Mouse (Mus musculus): ENCODE measurements around the gene Pon3.

The Pon3 gene

DNA sequence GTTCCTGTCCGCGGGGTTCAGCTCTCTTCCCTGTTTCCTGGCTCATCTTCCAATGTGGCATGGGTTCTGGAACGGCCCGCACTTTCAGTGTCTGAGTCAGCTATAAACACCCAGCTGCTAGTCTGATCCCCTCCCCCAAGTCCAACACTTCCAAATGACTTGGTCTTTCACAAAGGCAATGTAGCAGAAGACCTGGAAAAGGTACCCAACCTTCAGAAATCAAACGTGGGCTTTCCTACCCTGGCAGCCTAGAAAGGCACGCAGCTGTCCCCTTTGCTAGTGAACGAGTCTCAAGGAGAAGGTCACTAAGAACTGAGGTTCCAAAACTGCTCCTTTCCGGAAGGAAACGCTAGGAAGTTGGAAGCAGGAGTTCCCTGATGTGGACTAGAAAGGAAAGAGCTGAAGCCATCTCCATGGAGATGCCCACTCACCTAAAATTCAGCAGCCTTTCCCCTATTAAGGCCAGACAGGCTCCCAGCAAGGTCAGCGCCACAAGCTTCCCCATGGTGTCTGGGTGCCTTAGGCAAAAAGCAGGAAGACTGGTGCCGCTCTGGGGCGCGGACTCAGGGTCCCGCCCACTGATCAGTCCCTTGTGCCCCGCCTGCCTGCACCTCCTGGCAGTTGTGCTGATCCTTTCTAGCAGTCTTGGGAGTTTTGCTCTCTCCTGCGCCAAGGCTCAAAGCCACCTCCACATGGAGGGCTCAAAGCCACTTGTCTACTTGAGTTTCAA is at the start of gene Pon3:
Gene Pon3, minus strand, starts transcription at position 565 of the 730 bp plus-strand sequence.
- DNase-seq = peak; percentile 9

DNA sequence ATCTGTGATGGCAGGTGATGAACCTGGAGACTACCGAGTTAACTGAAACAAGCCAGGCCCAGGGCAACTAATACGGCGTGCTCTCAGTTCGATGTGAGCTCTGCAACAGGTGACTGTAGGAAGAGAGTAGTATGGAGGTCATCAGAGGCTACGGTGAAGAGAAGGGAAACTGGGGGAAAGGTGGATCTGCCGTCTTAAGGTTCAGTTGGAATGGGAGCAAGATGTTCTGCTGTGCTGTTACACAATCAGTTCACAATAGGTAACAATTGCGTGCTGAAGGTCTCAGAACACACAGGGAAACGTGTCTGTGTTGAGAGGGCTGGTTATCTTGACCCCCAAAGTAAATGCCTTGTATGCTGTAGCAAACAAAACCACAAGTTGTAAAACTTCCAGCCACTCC is 48.9 kb upstream of the Pon3 start:
- no peak for DNase-seq

DNA sequence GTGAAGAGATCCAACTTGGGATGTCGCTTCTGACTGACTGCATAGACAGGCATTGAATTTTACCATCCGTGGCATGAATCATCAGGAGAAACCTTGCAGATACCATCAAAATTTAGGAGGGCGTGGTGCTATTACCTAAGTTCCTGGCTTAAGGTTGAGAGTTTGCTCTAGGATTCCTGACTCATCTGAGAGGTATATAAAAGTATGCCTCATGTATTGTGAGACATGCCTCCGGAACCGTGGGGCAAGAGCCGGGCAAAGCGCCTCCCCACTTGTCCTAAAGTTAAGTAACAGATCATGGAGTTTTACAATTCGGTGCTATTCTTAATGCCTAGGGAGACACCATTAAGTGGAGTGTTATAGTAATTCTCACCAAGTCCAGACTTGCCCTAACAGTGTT is 44.5 kb upstream of the Pon3 start:
- DNase-seq = no peak

DNA sequence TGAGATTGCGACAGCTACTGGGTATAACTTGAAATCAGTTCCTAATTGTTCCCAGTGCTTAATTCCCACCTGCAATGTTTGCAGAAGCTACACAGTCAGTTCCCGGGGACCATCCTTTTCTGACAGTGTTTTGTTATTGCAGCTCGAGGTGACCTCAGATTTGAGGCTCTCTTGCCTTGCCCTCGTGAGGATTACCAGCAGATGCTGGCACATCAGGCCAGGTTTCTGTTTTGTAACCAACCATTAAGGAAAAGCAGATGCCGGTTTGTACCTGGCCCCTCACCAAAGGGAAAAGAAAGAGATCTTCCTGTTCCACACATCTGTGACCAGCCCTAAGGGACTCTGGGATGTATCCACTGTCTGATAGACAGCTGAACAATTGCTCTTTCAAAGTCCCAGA is 43.5 kb upstream of the Pon3 start:
- no peak for DNase-seq

DNA sequence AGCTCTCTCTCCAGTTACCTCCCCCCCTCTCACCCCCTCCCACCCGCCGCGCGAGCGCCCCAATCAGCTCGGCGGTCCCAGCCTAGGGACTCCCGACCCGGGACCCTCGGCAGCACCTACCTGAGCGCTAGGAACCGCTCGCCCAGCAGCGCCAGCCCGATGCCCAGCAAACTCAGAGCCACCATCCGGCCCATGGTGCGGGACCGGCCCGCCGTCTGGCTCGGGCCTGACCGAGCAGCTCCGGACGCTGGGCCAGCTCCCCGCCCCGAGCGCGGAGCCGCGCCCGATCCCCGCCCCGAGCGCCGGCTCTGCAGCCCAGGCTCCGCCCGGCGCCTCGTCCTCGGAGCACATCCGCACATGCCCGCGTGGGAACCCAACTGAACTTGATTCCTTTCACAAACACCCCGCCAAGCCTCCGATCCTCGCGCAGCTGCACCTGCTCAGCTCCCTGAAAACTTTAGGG is 42.0 kb upstream of the Pon3 start, which contains the start of gene Pon2:
Gene Pon2, minus strand, starts transcription at position 364 of the 463 bp plus-strand sequence.
- DNase-seq = peak; percentile 42

DNA sequence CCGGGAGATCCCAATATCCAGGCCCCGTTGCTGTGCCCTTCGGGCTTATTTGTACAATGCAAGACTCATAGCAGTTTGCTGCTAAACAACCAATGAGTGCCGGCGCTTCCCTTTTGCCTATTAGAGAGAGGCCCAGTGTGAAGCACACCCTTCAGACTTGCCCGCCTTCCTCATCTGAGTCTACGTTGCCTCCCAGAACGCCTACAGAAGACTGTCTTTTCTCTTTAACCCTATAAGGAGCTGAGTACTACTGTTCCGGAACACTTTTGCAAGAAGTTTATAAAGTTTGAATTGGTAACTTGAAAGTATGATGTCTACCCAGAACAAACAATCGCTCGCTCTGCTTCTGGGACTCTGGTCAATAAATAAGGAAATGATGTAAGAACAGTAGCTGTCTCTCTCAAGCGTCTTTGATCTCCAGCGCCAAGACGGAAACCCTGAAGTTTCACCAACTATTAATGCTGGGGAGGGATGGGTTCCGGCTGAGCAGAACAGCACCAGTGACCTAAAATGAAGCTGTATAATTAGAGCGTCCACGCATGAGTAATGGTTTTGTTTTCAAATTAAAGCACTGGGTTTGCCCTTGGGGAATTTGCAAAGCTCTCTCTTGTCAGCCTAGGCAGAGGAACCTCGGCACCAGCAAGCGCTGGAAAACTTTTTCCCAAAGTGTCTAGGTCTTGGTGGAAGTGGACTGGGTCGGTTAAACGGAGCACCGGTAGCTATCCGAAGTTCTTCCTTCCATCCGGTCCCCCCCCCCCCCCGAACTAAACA is 41.4 kb upstream of the Pon3 start:
- DNase-seq = peak; percentile 12

DNA sequence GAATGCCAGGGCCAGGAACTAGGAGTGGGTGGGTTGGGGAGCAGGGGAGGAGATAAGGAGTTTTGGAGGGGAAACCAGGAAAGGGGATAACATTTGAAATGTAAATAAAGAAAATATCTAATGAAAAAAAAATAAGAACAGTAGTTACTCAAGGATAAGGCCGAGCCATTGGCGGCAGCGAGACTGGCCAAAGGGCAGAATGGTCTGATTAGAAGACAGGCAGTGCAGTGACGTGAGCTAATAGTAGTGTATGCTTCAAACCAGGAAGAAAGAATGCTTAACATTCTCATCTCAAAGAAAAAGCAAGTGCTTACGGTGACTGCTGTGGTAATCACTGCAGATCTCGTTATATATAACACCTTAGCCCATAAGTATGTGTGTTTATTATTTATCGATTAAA is 40.0 kb upstream of the Pon3 start:
- DNase-seq = no peak

DNA sequence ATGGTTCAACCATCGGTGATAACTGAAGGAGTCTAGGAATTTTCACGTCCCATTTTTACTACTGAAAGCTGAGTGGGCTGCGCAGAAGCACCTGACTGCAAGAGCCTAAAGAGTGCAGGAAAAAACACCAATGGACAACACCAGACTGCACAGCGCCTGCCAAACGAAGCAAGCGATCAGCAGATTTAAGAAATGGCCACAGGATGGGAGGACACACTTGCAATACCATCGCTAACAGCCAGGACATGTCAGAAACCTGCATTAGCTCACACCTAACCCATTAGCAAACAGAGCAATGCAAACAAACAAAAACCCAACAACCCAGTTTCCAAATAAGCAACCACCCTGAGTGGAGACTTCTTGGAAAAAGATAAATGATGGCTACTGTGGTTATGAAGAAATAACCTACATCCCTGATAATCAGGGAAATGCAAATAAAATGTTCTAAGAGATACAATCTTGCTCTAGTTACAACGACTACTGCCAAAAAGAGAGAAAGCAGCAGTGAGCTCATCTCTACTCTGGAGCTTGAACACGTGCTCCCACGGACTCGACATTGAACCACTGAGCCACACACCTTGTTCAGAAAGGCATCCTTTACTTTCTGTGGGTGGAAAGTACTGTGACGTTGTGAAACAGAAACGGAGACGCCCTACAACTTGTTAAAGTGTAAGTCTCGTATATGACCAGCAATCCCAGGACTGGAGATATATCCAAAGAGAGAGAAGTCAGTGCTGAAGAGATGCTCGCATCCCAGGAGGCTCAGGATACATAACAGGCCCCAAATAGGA is 38.8 kb upstream of the Pon3 start:
- DNase-seq = no peak

DNA sequence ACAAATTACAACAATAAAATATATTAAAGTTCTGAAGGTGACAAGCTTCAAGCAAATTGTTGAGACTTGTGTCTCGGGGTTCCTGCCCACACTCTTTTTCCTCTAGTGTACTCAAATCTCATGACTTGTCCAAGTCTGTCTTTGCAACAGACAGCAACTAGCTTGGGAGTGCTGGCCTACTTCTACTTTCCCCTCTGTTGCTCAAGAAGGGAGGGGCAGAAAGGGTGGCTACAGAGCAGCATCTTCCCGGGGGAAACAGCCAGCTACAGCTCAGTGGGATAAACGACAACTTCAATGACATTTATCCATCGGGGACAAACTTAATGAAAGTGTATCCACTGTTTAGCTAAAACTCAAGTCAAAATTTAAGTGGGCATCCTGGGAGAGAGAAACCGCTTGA is 36.8 kb upstream of the Pon3 start:
- no peak for DNase-seq

DNA sequence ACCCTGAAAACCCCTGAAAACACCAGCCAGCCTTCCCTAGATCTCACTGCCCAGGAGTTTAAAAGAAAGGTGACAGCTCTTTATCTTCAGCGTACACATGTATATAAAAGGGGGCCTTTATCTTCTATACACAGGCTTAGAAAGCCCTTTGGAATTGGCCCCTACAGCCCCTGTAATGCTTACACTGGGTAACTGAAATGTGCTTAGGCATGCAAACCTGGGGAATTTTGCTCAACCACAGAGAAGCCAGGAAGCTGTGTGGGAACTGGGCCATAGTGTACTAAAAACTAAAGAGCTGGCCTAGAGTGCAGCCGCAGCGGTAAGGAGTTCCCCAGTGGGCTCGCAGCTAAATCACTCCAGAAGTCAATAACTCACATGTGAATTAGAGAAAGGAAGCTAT is 35.4 kb upstream of the Pon3 start:
- DNase-seq = no peak

DNA sequence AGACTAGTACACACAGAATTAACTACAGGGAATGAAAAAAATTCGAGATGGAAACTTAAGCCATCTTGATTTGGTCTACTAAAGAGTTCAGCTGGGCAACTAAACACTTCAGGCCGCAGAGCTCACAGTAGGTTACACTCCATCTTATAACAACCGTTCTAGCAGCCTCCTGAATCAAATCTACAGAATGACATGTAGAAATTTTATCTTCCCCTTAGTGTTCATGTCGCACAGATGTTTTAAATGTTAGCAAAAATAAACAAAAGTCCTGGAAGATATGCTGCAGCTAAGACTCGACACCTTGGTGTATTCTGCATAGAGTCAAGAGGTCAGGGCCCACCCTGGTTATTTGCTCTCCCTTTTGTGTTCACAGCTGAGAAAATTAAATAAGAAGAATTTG is 31.8 kb upstream of the Pon3 start:
- no peak for DNase-seq

DNA sequence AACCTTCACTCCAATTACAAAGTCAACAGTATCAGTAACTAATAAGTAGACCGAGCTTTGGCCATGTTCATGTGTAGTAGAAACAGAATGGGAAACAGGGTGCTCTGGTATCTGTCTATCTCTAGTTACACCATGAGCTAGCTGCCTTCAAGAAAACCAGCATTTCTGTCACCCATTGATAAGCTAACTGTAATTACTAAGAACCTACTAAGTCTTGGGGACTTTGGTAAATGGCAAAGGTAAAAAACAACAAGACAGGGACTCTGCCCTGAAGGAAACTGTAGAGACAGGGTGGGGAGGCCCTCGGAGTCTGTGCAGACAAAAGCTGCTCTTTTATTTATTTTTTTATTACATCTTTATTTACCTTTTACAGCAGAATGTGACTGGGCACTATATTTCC is 31.3 kb upstream of the Pon3 start:
- DNase-seq = no peak

DNA sequence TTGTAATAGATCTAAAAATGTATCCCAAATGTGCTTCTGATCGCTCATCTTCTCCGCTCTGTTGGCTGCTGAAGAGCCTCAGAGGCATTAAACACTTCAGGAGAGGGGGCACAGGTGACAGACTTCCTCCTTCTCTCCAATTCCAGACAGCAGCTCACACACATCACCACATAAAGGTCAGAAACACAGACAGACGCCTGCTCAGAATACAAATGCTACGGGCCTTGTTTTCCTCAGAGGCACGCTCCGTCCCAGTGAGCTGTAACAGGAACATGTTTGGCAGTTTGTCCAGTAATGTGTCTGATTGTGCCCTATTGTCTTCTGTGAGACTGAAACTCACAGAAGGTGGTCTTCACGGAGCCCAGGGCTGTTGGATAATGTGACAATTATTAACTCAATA is 26.3 kb upstream of the Pon3 start:
- DNase-seq = no peak

DNA sequence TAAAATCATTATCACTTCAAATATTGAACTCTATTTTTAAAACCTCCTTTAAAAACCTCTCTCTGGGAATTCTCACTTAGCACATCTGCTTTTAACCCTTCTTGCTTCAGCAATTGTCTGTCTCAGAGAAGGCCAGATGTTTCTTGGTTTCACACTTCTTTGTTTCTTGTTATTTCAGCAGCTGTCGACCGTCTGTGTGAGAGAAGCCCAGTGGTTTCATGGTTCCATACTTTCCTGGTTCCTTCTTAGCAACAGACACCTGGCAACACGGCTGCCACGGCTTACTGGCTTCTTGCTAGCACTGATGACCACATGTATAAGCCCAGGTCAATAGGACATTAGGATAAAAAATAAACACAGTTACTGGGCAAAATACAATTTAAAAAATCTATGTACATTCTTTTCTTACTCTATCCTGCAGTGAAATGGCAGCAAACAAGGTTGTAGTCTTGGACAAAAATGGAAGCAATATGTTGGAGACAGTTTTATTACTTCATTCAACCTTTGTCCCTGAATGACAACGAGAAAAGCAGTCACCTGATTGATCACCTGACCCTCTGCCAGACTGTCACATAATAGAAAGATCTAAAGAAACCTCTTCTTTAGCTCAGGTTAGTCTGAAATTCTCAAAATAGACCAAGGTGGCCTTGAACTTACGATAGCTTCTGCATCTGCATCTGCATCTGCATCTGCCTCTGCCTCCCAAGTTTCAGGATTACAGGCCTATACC is 24.7 kb upstream of the Pon3 start:
- DNase-seq = no peak

DNA sequence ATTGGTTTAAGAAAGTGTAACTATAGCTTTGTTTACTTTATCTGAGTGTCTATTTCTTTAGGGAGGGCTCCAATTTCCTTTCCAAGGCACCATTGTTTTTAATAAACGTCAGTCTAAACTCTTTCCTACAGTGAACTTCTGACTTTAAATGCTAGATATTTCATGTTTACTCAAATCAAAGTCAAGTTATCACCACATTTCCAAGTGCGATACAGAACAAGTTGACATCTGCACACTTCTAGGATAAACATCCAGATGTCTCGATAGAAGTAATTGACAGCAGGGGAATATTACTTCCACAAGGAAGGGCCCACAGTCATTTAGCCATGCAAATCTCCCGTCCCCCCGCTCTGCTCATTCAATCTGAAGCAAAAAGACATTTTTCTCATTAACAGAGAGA is 21.9 kb upstream of the Pon3 start:
- DNase-seq = no peak

DNA sequence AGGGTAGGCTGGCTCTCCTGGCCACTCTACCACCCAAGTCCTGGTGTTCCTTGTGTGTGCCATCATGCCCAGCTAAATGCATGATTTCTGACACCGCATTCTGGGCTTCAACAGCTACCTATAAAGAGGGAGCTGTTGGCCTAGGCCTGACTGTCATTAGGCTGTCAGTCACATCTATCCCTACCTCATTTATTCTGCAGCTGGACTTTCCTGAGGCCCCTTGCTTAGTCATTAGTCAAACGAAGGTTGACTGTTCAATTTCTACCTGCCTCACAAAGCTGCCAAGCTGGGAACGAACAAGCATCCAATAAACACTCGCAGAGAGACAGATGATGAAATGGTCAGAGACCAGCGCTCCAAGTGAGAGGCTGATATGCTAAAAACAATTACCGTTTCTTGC is 13.6 kb upstream of the Pon3 start:
- no peak for DNase-seq

DNA sequence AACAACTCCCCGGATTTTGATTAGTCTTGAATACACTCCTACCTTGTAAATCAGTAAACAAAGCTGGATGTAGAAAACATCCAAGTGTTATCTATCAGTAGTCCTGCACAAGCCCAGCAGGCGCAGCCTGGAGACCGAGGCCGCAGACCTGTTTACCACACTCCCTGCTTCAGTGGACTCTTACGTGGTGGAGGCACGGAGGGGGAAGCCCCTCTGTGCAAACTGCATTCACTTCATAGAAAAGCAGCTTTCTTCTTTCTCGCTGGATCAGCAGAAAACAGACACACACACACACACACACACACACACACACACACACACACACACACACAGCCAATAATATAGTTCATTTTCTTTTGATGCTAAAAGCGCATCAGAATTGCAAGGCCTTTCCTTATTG is 8.7 kb upstream of the Pon3 start:
- no peak for DNase-seq

DNA sequence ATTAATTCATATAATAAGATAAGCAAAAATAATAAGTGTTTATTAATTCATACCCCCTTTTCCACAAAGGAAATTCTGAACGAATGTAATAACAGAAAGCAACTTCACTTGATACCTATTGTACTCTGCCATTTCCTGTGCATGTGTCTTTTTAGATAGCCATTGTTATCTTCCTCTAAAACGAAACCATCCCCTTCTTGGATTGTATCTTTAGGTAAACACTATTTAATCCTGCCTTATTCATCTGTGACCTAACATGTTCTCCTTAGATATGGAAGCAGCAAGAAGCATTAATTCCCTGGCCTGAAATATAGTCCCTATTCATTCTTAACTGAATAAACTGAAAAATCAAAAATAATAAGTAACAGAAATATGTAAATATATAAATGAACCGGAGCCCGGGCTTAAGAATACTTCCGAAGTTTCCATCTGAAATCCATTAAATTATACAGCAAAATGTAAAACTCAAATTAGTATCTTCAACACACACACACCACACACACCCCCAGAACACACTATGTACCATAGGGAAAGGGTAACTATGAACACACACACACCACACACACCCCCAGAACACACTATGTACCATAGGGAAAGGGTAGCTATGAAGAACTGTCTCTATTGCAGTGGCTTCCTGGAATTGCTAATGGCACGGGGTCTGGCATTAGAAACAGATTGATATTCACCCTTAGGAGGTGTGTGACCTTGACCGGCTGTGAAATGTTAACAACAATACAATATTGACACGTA is 7.3 kb upstream of the Pon3 start:
- DNase-seq = no peak

DNA sequence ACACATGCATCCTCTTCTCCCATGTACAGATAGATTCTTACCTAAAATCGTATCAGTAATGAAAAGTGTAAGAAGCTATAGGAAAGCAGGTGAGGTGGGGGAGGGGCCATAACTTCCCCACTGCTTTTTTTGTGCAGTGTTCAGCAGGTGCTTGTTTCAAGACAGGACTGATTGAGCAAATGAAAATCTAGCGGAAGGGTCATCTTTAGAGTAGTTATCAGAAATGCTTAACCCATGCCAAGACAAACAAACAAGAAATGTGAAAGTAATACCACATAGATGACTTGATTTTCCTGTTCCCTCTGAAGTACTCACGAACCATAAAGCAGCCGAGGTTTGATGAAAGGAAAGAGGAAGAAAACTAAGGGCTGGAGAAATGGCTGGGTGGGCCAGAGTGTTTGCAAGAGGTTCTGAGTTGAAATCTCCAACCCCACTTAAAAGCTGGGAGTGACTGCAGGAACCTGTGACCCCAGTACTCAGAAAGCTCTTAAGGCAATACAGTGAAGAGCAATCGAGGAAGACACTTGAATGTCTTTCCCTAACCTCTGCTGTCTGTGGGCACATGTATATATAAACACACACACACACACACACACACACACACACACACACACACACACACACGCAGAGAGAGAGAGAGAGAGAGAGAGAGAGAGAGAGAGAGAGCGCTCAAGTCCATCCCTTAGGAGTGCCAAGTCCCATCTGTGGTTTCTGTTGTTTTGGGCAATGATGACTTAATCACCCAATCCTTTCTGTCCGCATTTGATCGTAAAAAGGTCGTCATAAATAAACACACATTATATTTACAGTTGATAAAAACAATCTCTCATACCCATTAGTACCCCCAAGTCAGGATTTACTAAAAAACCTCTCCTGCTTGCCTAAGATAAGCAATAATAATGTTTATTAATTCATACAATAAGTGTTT is 6.5 kb upstream of the Pon3 start:
- DNase-seq = no peak

DNA sequence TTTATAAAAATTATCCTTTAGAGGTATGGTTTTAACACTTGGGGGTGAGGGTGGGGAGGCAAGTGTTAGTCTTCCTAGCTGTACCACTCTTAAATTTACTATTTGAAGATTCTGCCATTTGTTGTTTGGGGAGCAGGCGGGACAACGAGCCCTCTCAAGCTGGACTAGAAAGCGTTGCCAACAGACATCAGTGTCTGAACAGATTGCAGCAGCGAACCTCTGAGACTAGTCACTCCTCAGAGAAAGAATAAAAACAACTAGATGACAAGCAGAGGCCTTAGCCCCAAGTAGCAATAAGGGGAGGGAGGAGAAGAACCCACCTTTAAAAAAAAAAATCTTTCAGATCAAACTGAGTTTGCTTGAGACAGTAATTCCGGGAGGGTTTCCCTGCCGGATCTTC is 795 bp downstream of the Pon3 start:
- no peak for DNase-seq

DNA sequence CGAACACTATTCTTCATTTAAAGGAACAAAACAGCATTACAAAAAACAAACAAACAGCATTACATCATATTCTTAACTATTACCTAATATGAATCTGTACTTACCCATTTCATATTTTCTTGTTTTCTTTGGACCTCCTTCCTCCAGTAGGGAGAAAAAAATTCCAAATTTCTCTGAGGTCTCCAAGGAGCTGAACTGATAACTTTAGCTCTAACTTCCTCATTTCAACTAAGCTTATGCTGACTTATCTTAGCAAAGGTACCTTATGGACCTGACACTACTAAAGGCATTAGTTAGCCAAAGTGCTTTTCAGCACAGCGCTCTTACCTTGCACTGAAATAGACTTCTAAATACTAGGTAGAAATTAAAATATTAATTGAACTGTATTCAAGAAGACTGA is 1.2 kb downstream of the Pon3 start:
- DNase-seq = no peak
